Mouse (Mus musculus): ENCODE data around the gene Mrc1. TPM values are rescaled to one million over a fixed set of nuclear protein-coding genes. Genes with fewer than 3 reads are reported as not detected.
"Not testable (repeated sequence)": the region's sequence is repeated elsewhere in the genome, so short reads cannot be mapped to it uniquely, and the experiment has no call there.

Gene Mrc1
- polyA plus RNA-seq (2016; fragmentation: Nextera tagmentation; extraction: Ambion mirVana) = 1.5 and 2.2 TPM in 2 replicates

GRCm38 (mm10) chr2:14229149-14229548 lies at the start of gene Mrc1:
Mrc1 (plus strand) TSS chr2:14229392.
- no peaks in the 10 kb centered on the region for H3K9me3 ChIP-seq
- no peaks in the 10 kb centered on the region for H3K4me1 ChIP-seq
- H3K27ac ChIP-seq (replicated peaks) = no peak within 1 kb of the TSS
- no peak for DNase-seq (ENCODE audit: low spot score)
- no peak within 1 kb of the TSS for H3K4me3 ChIP-seq
- H3K36me3 ChIP-seq (replicated peaks) = no peaks in the 10 kb centered on the region
- H3K27me3 ChIP-seq (replicated peaks; ENCODE audit: low read depth, poor library complexity, severe bottlenecking) = no peaks in the 10 kb centered on the region
- WGBS = 52% methylated on average over 3 of the region's 3 CpGs

GRCm38 (mm10) chr2:14184375-14184774 lies 44.8 kb upstream of the Mrc1 start:
- DNase-seq (ENCODE audit: low spot score) = no peak
- no peaks in the 10 kb centered on the region for H3K4me1 ChIP-seq
- no peaks in the 10 kb centered on the region for H3K9me3 ChIP-seq
- no peaks in the 10 kb centered on the region for H3K27me3 ChIP-seq (replicated peaks; ENCODE audit: low read depth, poor library complexity, severe bottlenecking)
- no peak overlapping the region for H3K4me3 ChIP-seq
- H3K36me3 ChIP-seq (replicated peaks) = no peaks in the 10 kb centered on the region
- no peak overlapping the region for H3K27ac ChIP-seq (replicated peaks)

- Histone ChIP-seq H3K27ac (replicated peaks) (no peak overlapping the region), H3K27me3 (replicated peaks; ENCODE audit: low read depth, poor library complexity, severe bottlenecking) (no peaks in the 10 kb centered on the region), H3K4me3 (no peak overlapping the region), H3K4me1 (no peaks in the 10 kb centered on the region), H3K36me3 (replicated peaks) (no peaks in the 10 kb centered on the region), H3K9me3 (no peaks in the 10 kb centered on the region)
- 76% methylated on average over 4 of the region's 4 CpGs for WGBS
- DNase-seq (ENCODE audit: low spot score) = no peak
Observed at GRCm38 (mm10) chr2:14190684-14191083, 38.5 kb upstream of the Mrc1 start.

GRCm38 (mm10) chr2:14191601-14192000 lies 37.6 kb upstream of the Mrc1 start:
- Histone ChIP-seq H3K27me3 (replicated peaks; ENCODE audit: low read depth, poor library complexity, severe bottlenecking) (no peaks in the 10 kb centered on the region), H3K4me3 (no peak overlapping the region), H3K4me1 (no peaks in the 10 kb centered on the region), H3K36me3 (replicated peaks) (no peaks in the 10 kb centered on the region), H3K27ac (replicated peaks) (no peak overlapping the region), H3K9me3 (no peaks in the 10 kb centered on the region)
- 85% methylated on average over 4 of the region's 4 CpGs for WGBS
- DNase-seq (ENCODE audit: low spot score) = no peak

GRCm38 (mm10) chr2:14192046-14192445 lies 37.1 kb upstream of the Mrc1 start:
- H3K4me1 ChIP-seq = no peaks in the 10 kb centered on the region
- H3K27me3 ChIP-seq (replicated peaks; ENCODE audit: low read depth, poor library complexity, severe bottlenecking) = no peaks in the 10 kb centered on the region
- DNase-seq (ENCODE audit: low spot score) = no peak
- H3K36me3 ChIP-seq (replicated peaks) = no peaks in the 10 kb centered on the region
- H3K27ac ChIP-seq (replicated peaks) = no peak overlapping the region
- no peaks in the 10 kb centered on the region for H3K9me3 ChIP-seq
- H3K4me3 ChIP-seq = no peak overlapping the region
- WGBS = 79% methylated on average over 6 of the region's 6 CpGs

GRCm38 (mm10) chr2:14198325-14198903 lies 30.8 kb upstream of the Mrc1 start:
- not testable (repeated sequence) for H3K9me3 ChIP-seq; H3K36me3 ChIP-seq (replicated peaks); H3K27ac ChIP-seq (replicated peaks); DNase-seq (ENCODE audit: low spot score); H3K4me1 ChIP-seq; H3K4me3 ChIP-seq; H3K27me3 ChIP-seq (replicated peaks; ENCODE audit: low read depth, poor library complexity, severe bottlenecking)
- WGBS = 75% methylated on average over 1 of the region's 2 CpGs

GRCm38 (mm10) chr2:14199621-14200020 lies 29.6 kb upstream of the Mrc1 start:
- no peak for DNase-seq (ENCODE audit: low spot score)
- H3K4me1 ChIP-seq = no peaks in the 10 kb centered on the region
- H3K9me3 ChIP-seq = no peaks in the 10 kb centered on the region
- 57% methylated on average over 2 of the region's 2 CpGs for WGBS
- no peaks in the 10 kb centered on the region for H3K36me3 ChIP-seq (replicated peaks)
- H3K4me3 ChIP-seq = no peak overlapping the region
- no peak overlapping the region for H3K27ac ChIP-seq (replicated peaks)
- no peaks in the 10 kb centered on the region for H3K27me3 ChIP-seq (replicated peaks; ENCODE audit: low read depth, poor library complexity, severe bottlenecking)

GRCm38 (mm10) chr2:14200879-14201445 lies 28.2 kb upstream of the Mrc1 start:
- 50% methylated on average over 1 of the region's 2 CpGs for WGBS
- H3K4me3 ChIP-seq; H3K36me3 ChIP-seq (replicated peaks); H3K27me3 ChIP-seq (replicated peaks; ENCODE audit: low read depth, poor library complexity, severe bottlenecking); H3K4me1 ChIP-seq; DNase-seq (ENCODE audit: low spot score); H3K27ac ChIP-seq (replicated peaks); H3K9me3 ChIP-seq: not testable (repeated sequence)

- Histone ChIP-seq H3K9me3 (no peaks in the 10 kb centered on the region), H3K27me3 (replicated peaks; ENCODE audit: low read depth, poor library complexity, severe bottlenecking) (no peaks in the 10 kb centered on the region), H3K4me3 (no peak overlapping the region), H3K36me3 (replicated peaks) (no peaks in the 10 kb centered on the region), H3K4me1 (no peaks in the 10 kb centered on the region), H3K27ac (replicated peaks) (no peak overlapping the region)
- 93% methylated on average over 1 of the region's 1 CpGs for WGBS
- DNase-seq (ENCODE audit: low spot score) = no peak
Observed at GRCm38 (mm10) chr2:14204308-14204707, 24.9 kb upstream of the Mrc1 start.

GRCm38 (mm10) chr2:14206798-14207197 lies 22.4 kb upstream of the Mrc1 start:
- WGBS = 80% methylated on average over 4 of the region's 4 CpGs
- H3K4me3 ChIP-seq = no peak overlapping the region
- no peaks in the 10 kb centered on the region for H3K4me1 ChIP-seq
- no peaks in the 10 kb centered on the region for H3K9me3 ChIP-seq
- H3K36me3 ChIP-seq (replicated peaks) = no peaks in the 10 kb centered on the region
- DNase-seq (ENCODE audit: low spot score) = no peak
- H3K27me3 ChIP-seq (replicated peaks; ENCODE audit: low read depth, poor library complexity, severe bottlenecking) = no peaks in the 10 kb centered on the region
- H3K27ac ChIP-seq (replicated peaks) = no peak overlapping the region

GRCm38 (mm10) chr2:14210731-14211130 lies 18.5 kb upstream of the Mrc1 start:
- no peaks in the 10 kb centered on the region for H3K9me3 ChIP-seq
- H3K4me1 ChIP-seq = no peaks in the 10 kb centered on the region
- WGBS = 90% methylated on average over 1 of the region's 1 CpGs
- H3K36me3 ChIP-seq (replicated peaks) = no peaks in the 10 kb centered on the region
- no peaks in the 10 kb centered on the region for H3K27me3 ChIP-seq (replicated peaks; ENCODE audit: low read depth, poor library complexity, severe bottlenecking)
- H3K4me3 ChIP-seq = no peak overlapping the region
- DNase-seq (ENCODE audit: low spot score) = no peak
- H3K27ac ChIP-seq (replicated peaks) = no peak overlapping the region

GRCm38 (mm10) chr2:14211606-14212005 lies 17.6 kb upstream of the Mrc1 start:
- no peak for DNase-seq (ENCODE audit: low spot score)
- no peak overlapping the region for H3K4me3 ChIP-seq
- no peaks in the 10 kb centered on the region for H3K9me3 ChIP-seq
- no peak overlapping the region for H3K27ac ChIP-seq (replicated peaks)
- no peaks in the 10 kb centered on the region for H3K36me3 ChIP-seq (replicated peaks)
- H3K27me3 ChIP-seq (replicated peaks; ENCODE audit: low read depth, poor library complexity, severe bottlenecking) = no peaks in the 10 kb centered on the region
- H3K4me1 ChIP-seq = no peaks in the 10 kb centered on the region

GRCm38 (mm10) chr2:14214764-14215163 lies 14.4 kb upstream of the Mrc1 start:
- Histone ChIP-seq H3K4me3 (no peak overlapping the region), H3K9me3 (no peaks in the 10 kb centered on the region), H3K27me3 (replicated peaks; ENCODE audit: low read depth, poor library complexity, severe bottlenecking) (no peaks in the 10 kb centered on the region), H3K36me3 (replicated peaks) (no peaks in the 10 kb centered on the region), H3K4me1 (no peaks in the 10 kb centered on the region), H3K27ac (replicated peaks) (no peak overlapping the region)
- DNase-seq (ENCODE audit: low spot score) = no peak
- 44% methylated on average over 3 of the region's 3 CpGs for WGBS

Measured in embryonic facial prominence, embryonic 10.5 days (tissue).